Mouse (Mus musculus) erythroblast, adult 5-6 weeks (primary cell): ENCODE data around the gene Gm49322. TPM values are rescaled to one million over a fixed set of nuclear protein-coding genes. Genes with fewer than 3 reads are reported as not detected.

Experiments used
- total RNA-seq, 2 experiments: library from RNA; stranded (forward) in 1 of 2; stranded (reverse) in 1 of 2; fragments of 150-400 nt in 1 of 2; fragments of 200-764, 138-1000 nt in 1 of 2; gene quantifications; 2 replicates each; pipeline versions ENCODE4 v1.2.3 to v1.2.4; 2015 to 2017; ENCODE audit warnings: low replicate concordance in 2 of 2

Gene Gm49322
- total RNA-seq, 2 experiments from 2014 or later: not detected

Other genes starting within 250 kb of the Gm49322 start
- not detected in 2 replicates for gene Plk5, start 249.6 kb upstream of the Gm49322 start, total RNA-seq (2015; ENCODE audit: low replicate concordance)
- gene Plk5, start 249.6 kb upstream of the Gm49322 start, total RNA-seq (2017; ENCODE audit: low replicate concordance): not detected in 2 replicates
- 1.5 TPM in 1 of 2 replicates, not detected in the other for gene Mex3d, start 218.4 kb upstream of the Gm49322 start, total RNA-seq (2015; ENCODE audit: low replicate concordance)
- gene Mex3d, start 218.4 kb upstream of the Gm49322 start, total RNA-seq (2017; ENCODE audit: low replicate concordance): 0.51 and 0.70 TPM in 2 replicates
- 11.9 and 38.4 TPM in 2 replicates for gene Mbd3, start 206.5 kb upstream of the Gm49322 start, total RNA-seq (2015; ENCODE audit: low replicate concordance)
- gene Mbd3, start 206.5 kb upstream of the Gm49322 start, total RNA-seq (2017; ENCODE audit: low replicate concordance): 10.5 and 21.3 TPM in 2 replicates
- 38.2 and 42.4 TPM in 2 replicates for gene Uqcr11, start 199.2 kb upstream of the Gm49322 start, total RNA-seq (2015; ENCODE audit: low replicate concordance)
- gene Uqcr11, start 199.2 kb upstream of the Gm49322 start, total RNA-seq (2017; ENCODE audit: low replicate concordance): 56.0 and 60.8 TPM in 2 replicates
- 30.7 and 31.1 TPM in 2 replicates for gene Tcf3, start 172.4 kb upstream of the Gm49322 start, total RNA-seq (2015; ENCODE audit: low replicate concordance)
- gene Tcf3, start 172.4 kb upstream of the Gm49322 start, total RNA-seq (2017; ENCODE audit: low replicate concordance): 27.9 and 39.6 TPM in 2 replicates
- not detected in 2 replicates for gene Onecut3, start 111.2 kb upstream of the Gm49322 start, total RNA-seq (2015; ENCODE audit: low replicate concordance)
- gene Onecut3, start 111.2 kb upstream of the Gm49322 start, total RNA-seq (2017; ENCODE audit: low replicate concordance): not detected in 2 replicates
- gene Atp8b3, start 66.9 kb upstream of the Gm49322 start, total RNA-seq (2015; ENCODE audit: low replicate concordance): not detected in 2 replicates
- gene Atp8b3, start 66.9 kb upstream of the Gm49322 start, total RNA-seq (2017; ENCODE audit: low replicate concordance): 0.43 TPM in 1 of 2 replicates, not detected in the other
- 18.0 and 20.2 TPM in 2 replicates for gene Rexo1, start 44.5 kb upstream of the Gm49322 start, total RNA-seq (2015; ENCODE audit: low replicate concordance)
- 10.7 and 12.0 TPM in 2 replicates for gene Rexo1, start 44.5 kb upstream of the Gm49322 start, total RNA-seq (2017; ENCODE audit: low replicate concordance)
- 0.96 and 1.0 TPM in 2 replicates for gene Klf16, start 28.7 kb upstream of the Gm49322 start, total RNA-seq (2015; ENCODE audit: low replicate concordance)
- 2.3 and 4.2 TPM in 2 replicates for gene Klf16, start 28.7 kb upstream of the Gm49322 start, total RNA-seq (2017; ENCODE audit: low replicate concordance)
- 23.6 and 66.1 TPM in 2 replicates for gene Abhd17a, start 15.7 kb upstream of the Gm49322 start, total RNA-seq (2015; ENCODE audit: low replicate concordance)
- gene Abhd17a, start 15.7 kb upstream of the Gm49322 start, total RNA-seq (2017; ENCODE audit: low replicate concordance): 2.0 and 7.7 TPM in 2 replicates
- 7.3 and 14.0 TPM in 2 replicates for gene Scamp4, start 3.1 kb upstream of the Gm49322 start, total RNA-seq (2015; ENCODE audit: low replicate concordance)
- gene Scamp4, start 3.1 kb upstream of the Gm49322 start, total RNA-seq (2017; ENCODE audit: low replicate concordance): 2.6 and 3.1 TPM in 2 replicates
- gene Adat3, start 3.1 kb upstream of the Gm49322 start, total RNA-seq (2015; ENCODE audit: low replicate concordance): not detected in 2 replicates
- 0.94 TPM in 1 of 2 replicates, not detected in the other for gene Adat3, start 3.1 kb upstream of the Gm49322 start, total RNA-seq (2017; ENCODE audit: low replicate concordance)
- gene Csnk1g2, start 16.8 kb downstream of the Gm49322 start, total RNA-seq (2015; ENCODE audit: low replicate concordance): 25.5 and 25.6 TPM in 2 replicates
- 28.2 and 28.9 TPM in 2 replicates for gene Csnk1g2, start 16.8 kb downstream of the Gm49322 start, total RNA-seq (2017; ENCODE audit: low replicate concordance)
- gene Btbd2, start 51.0 kb downstream of the Gm49322 start, total RNA-seq (2015; ENCODE audit: low replicate concordance): 5.6 and 6.1 TPM in 2 replicates
- 5.6 and 11.4 TPM in 2 replicates for gene Btbd2, start 51.0 kb downstream of the Gm49322 start, total RNA-seq (2017; ENCODE audit: low replicate concordance)
- 40.2 and 47.4 TPM in 2 replicates for gene Mknk2, start 72.1 kb downstream of the Gm49322 start, total RNA-seq (2015; ENCODE audit: low replicate concordance)
- gene Mknk2, start 72.1 kb downstream of the Gm49322 start, total RNA-seq (2017; ENCODE audit: low replicate concordance): 28.4 and 40.8 TPM in 2 replicates
- 13.4 and 25.6 TPM in 2 replicates for gene Mob3a, start 96.0 kb downstream of the Gm49322 start, total RNA-seq (2015; ENCODE audit: low replicate concordance)
- gene Mob3a, start 96.0 kb downstream of the Gm49322 start, total RNA-seq (2017; ENCODE audit: low replicate concordance): 11.0 and 18.2 TPM in 2 replicates
- gene Izumo4, start 96.2 kb downstream of the Gm49322 start, total RNA-seq (2015; ENCODE audit: low replicate concordance): 8.6 and 9.8 TPM in 2 replicates
- 1.3 and 2.2 TPM in 2 replicates for gene Izumo4, start 96.2 kb downstream of the Gm49322 start, total RNA-seq (2017; ENCODE audit: low replicate concordance)
- 12.5 and 27.6 TPM in 2 replicates for gene Ap3d1, start 136.2 kb downstream of the Gm49322 start, total RNA-seq (2015; ENCODE audit: low replicate concordance)
- 25.9 and 30.5 TPM in 2 replicates for gene Ap3d1, start 136.2 kb downstream of the Gm49322 start, total RNA-seq (2017; ENCODE audit: low replicate concordance)
- gene Dot1l, start 149.2 kb downstream of the Gm49322 start, total RNA-seq (2015; ENCODE audit: low replicate concordance): 10.9 and 15.6 TPM in 2 replicates
- 8.0 and 22.9 TPM in 2 replicates for gene Dot1l, start 149.2 kb downstream of the Gm49322 start, total RNA-seq (2017; ENCODE audit: low replicate concordance)
- 19.6 and 26.5 TPM in 2 replicates for gene Sf3a2, start 192.2 kb downstream of the Gm49322 start, total RNA-seq (2015; ENCODE audit: low replicate concordance)
- gene Sf3a2, start 192.2 kb downstream of the Gm49322 start, total RNA-seq (2017; ENCODE audit: low replicate concordance): 7.2 and 11.2 TPM in 2 replicates
- gene Plekhj1, start 192.6 kb downstream of the Gm49322 start, total RNA-seq (2015; ENCODE audit: low replicate concordance): 24.5 and 45.2 TPM in 2 replicates
- 8.2 and 13.9 TPM in 2 replicates for gene Plekhj1, start 192.6 kb downstream of the Gm49322 start, total RNA-seq (2017; ENCODE audit: low replicate concordance)
- gene Amh, start 199.2 kb downstream of the Gm49322 start, total RNA-seq (2015; ENCODE audit: low replicate concordance): not detected in 2 replicates
- not detected in 2 replicates for gene Amh, start 199.2 kb downstream of the Gm49322 start, total RNA-seq (2017; ENCODE audit: low replicate concordance)
- gene Jsrp1, start 207.5 kb downstream of the Gm49322 start, total RNA-seq (2015; ENCODE audit: low replicate concordance): not detected in 2 replicates
- gene Jsrp1, start 207.5 kb downstream of the Gm49322 start, total RNA-seq (2017; ENCODE audit: low replicate concordance): not detected in 2 replicates
- 1,067 and 1,159 TPM in 2 replicates for gene Oaz1, start 220.6 kb downstream of the Gm49322 start, total RNA-seq (2015; ENCODE audit: low replicate concordance)
- 242 and 348 TPM in 2 replicates for gene Oaz1, start 220.6 kb downstream of the Gm49322 start, total RNA-seq (2017; ENCODE audit: low replicate concordance)
- gene Lingo3, start 238.0 kb downstream of the Gm49322 start, total RNA-seq (2015; ENCODE audit: low replicate concordance): not detected in 2 replicates
- not detected in 2 replicates for gene Lingo3, start 238.0 kb downstream of the Gm49322 start, total RNA-seq (2017; ENCODE audit: low replicate concordance)
- gene Lsm7, start 249.2 kb downstream of the Gm49322 start, total RNA-seq (2015; ENCODE audit: low replicate concordance): 27.8 and 33.2 TPM in 2 replicates
- 59.8 and 67.9 TPM in 2 replicates for gene Lsm7, start 249.2 kb downstream of the Gm49322 start, total RNA-seq (2017; ENCODE audit: low replicate concordance)
- 225 and 274 TPM in 2 replicates for gene Sppl2b, start 249.3 kb downstream of the Gm49322 start, total RNA-seq (2015; ENCODE audit: low replicate concordance)
- 343 and 430 TPM in 2 replicates for gene Sppl2b, start 249.3 kb downstream of the Gm49322 start, total RNA-seq (2017; ENCODE audit: low replicate concordance)